Mouse (Mus musculus) embryonic fibroblast, embryonic 13.5 days (primary cell): ENCODE results near the gene Plk4. TPM values are rescaled to one million over a fixed set of nuclear protein-coding genes. Genes with fewer than 3 reads are reported as not detected.
"Not testable (repeated sequence)": the region's sequence is repeated elsewhere in the genome, so short reads cannot be mapped to it uniquely, and the experiment has no call there.

Experiments
- H3K27ac ChIP-seq: 2 replicates; pipeline ENCODE4 v1.5.1; 2012; ENCODE audit warnings: low read length, control low read depth, inconsistent platforms; ENCODE audit not compliant: insufficient read depth
- H3K4me1 ChIP-seq: 2 replicates; pipeline ENCODE4 v1.6.1; 2011; ENCODE audit warnings: low read length; ENCODE audit not compliant: control insufficient read depth, insufficient read depth
- H3K4me3 ChIP-seq: 2 replicates; pipeline ENCODE4 v1.5.1; 2011; ENCODE audit warnings: mild to moderate bottlenecking, control low read depth, low read length; ENCODE audit not compliant: insufficient read depth
- CTCF ChIP-seq: IDR thresholded peaks from 2 replicates; pipeline ENCODE4 v1.5.1; 2011; ENCODE audit warnings: mild to moderate bottlenecking, control low read depth, low read length, moderate library complexity, borderline replicate concordance; ENCODE audit not compliant: insufficient read depth
- POLR2A ChIP-seq: IDR thresholded peaks from 2 replicates; pipeline ENCODE4 v1.6.1; 2011; ENCODE audit warnings: low read depth, mild to moderate bottlenecking, control low read depth, low read length, moderate library complexity
- polyA plus RNA-seq: library from polyadenylated mRNA; stranded (reverse); fragments of >200 nt; gene quantifications from 2 replicates; pipeline ENCODE4 v1.2.4, GENCODE M21; 2011; ENCODE audit warnings: low read depth; ENCODE audit not compliant: missing spikeins, insufficient read length

The Plk4 gene
- polyA plus RNA-seq, result 35.4 and 38.8 TPM in 2 replicates

GRCm38 (mm10) chr3:40799530-40800372 is at the start of gene Plk4:
TSS of gene Plk4 (plus strand) at chr3:40800019.
- peak within 1 kb of the TSS; percentile 30; the same call in 1 of the 2 replicates for H3K27ac ChIP-seq
- peaks cover 2% of the 10 kb centered on the region; the same call in 1 of the 2 replicates for H3K4me1 ChIP-seq
- H3K4me3 ChIP-seq, result peak within 1 kb of the TSS; percentile 83
- TF ChIP-seq POLR2A (peak; percentile 86), CTCF (no peak)

DNA sequence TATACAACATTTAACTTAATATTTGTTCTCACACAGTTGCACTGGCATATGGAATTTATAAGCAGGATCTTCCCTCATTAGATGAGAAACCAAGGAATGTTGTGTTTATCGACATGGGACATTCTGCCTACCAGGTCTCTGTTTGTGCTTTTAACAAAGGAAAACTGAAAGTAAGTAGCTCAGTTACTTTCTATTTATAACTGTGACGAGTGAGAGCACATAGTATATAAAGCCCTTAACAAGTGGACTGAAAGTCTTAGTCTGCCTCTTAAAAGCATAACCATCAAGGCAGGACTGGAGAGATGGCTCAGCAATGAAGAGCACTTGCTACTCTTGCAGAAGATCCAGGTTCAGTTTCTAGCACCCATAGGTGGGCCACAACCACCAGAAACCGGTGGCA is 39.1 kb upstream of the Plk4 start:
- peak overlapping the region; percentile 51 for H3K27ac ChIP-seq
- H3K4me1 ChIP-seq, result no peaks in the 10 kb centered on the region; the same call in 1 of the 2 replicates
- no peak overlapping the region for H3K4me3 ChIP-seq
- TF ChIP-seq POLR2A (no peak), CTCF (no peak)

DNA sequence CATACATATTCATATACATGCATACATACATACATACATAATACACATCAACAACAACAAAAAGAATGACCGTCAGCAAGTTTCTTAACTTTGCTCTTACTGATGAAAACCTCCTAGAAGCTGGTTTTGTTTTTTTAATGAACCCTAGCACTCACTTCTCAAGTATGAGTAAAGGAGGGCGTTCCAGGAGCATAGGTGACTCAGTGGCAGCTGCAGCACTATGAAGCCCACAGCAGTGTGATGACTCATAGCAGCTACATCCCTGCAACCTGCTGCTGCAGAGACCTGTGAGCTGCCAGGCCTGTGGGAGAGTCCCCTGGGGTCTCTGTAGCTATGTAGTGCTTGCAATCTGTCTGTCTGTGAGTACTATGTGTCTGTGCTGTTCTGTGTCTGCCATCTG is 38.5 kb upstream of the Plk4 start:
- Histone ChIP-seq H3K4me1 (no peaks in the 10 kb centered on the region; the same call in 1 of the 2 replicates), H3K4me3 (no peak overlapping the region), H3K27ac (no peak overlapping the region)
- no peak for TF ChIP-seq CTCF
- no peak for TF ChIP-seq POLR2A

- TF ChIP-seq CTCF (no peak), POLR2A (no peak)
- no peak overlapping the region for H3K4me3 ChIP-seq
Measured at GRCm38 (mm10) chr3:40793783-40794182, 6.0 kb upstream of the Plk4 start.

GRCm38 (mm10) chr3:40798054-40798453 is 1.8 kb upstream of the Plk4 start:
- TF ChIP-seq CTCF, result no peak
- TF ChIP-seq POLR2A, result no peak
- Histone ChIP-seq H3K4me3 (no peak overlapping the region), H3K4me1 (peaks cover 2% of the 10 kb centered on the region; the same call in 1 of the 2 replicates), H3K27ac (0 out of 2 replicates have a peak overlapping the region, but pooled peaks have one; percentile 52)

More at GRCm38 (mm10) chr3:40793783-40794182, 6.0 kb upstream of the Plk4 start:
- Histone ChIP-seq H3K4me1 (no peaks in the 10 kb centered on the region), H3K27ac (no peak overlapping the region)

DNA sequence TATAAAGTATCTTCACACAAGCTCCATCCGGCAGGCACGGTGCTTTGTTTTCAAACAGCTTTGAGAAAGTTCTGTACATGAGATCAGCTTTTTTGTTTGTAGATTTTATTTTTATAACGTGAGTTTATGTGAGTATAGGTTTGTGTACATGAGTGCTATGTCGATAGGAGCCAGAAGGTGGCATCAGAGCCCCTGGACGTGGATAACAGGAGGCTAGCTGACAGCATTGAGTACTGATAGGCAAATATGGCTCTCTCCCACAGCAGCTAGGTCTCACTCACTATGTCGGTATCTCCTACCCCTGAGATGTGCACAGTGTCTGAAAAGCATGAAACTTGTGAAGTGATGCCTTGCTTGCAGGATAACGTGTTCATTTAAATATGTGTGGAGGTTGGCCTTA is 1.3 kb upstream of the Plk4 start:
- Histone ChIP-seq H3K4me1 (peaks cover 2% of the 10 kb centered on the region; the same call in 1 of the 2 replicates), H3K4me3 (no peak overlapping the region), H3K27ac (0 out of 2 replicates have a peak overlapping the region, but pooled peaks have one; percentile 52)
- peak; percentile 46; the same call in 1 of the 2 replicates for TF ChIP-seq CTCF
- TF ChIP-seq POLR2A, result no peak

- H3K4me3 ChIP-seq, result peak overlapping the region; percentile 83
- no peak for TF ChIP-seq CTCF
- TF ChIP-seq POLR2A, result peak; percentile 45; the same call in 1 of the 2 replicates
- H3K27ac ChIP-seq, result no peak overlapping the region
- peaks cover 2% of the 10 kb centered on the region; the same call in 1 of the 2 replicates for H3K4me1 ChIP-seq
Measured at GRCm38 (mm10) chr3:40800373-40800823, 579 bp downstream of the Plk4 start.

DNA sequence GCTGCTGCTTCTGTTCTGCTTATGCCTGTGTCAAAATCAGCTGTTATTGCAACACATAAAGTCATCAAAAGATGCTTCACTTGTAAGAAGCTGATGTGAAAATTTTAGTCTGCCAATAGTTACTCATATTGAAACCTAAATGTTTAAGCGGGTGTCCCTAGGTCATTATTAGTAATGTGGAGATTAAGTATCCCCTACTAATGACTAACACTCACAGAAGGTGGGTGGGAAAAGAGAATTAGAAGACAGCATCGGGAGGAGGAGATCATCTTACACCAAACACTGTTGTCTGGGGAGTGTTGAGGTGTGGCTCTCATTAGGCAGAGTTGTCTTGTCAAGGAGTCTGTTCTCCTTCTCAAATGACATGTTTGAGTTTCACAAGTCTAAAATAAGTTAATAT is 7.1 kb downstream of the Plk4 start:
- Histone ChIP-seq H3K4me1 (peaks cover 2% of the 10 kb centered on the region; the same call in 1 of the 2 replicates), H3K27ac (no peak overlapping the region), H3K4me3 (no peak overlapping the region)
- TF ChIP-seq POLR2A, result no peak
- TF ChIP-seq CTCF, result no peak

DNA sequence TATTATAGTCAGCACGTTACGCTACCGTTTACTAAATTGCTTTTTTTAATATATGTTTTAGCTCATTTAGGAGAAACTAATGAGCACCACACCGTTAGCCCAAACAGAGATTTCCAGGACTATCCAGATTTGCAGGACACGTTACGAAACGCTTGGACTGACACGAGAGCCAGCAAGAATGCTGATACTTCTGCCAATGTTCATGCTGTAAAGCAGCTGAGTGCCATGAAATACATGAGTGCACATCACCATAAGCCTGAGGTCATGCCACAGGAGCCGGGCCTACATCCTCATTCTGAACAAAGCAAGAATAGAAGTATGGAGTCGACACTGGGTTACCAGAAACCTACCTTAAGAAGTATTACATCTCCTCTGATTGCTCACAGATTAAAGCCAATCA is 8.9 kb downstream of the Plk4 start:
- no peak for TF ChIP-seq CTCF
- no peak overlapping the region for H3K4me3 ChIP-seq
- H3K4me1 ChIP-seq, result no peaks in the 10 kb centered on the region
- no peak overlapping the region for H3K27ac ChIP-seq

DNA sequence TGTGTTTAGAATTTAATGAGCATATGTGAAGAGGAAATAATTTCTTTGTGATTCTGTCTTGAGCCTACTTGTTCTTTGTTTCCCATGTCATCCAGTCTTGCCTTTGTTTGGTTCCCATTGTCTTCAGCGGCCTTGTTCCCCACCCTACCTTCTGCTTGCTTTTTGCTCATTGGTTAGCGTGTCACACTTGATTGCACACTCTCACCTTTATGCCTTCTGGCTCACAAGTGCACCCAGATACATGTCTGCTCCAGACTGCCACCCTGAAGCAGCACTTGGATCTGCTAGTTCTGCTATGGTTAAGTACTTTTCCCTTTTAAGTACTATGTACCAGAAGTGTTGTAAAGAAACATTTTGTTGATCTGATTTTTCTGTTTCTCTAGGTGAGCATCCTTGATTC is 10.1 kb downstream of the Plk4 start:
- H3K27ac ChIP-seq, result no peak overlapping the region
- no peaks in the 10 kb centered on the region for H3K4me1 ChIP-seq
- no peak overlapping the region for H3K4me3 ChIP-seq
- TF ChIP-seq POLR2A (no peak), CTCF (no peak)

- Histone ChIP-seq H3K27ac (no peak overlapping the region), H3K4me1 (no peaks in the 10 kb centered on the region), H3K4me3 (no peak overlapping the region)
- no peak for TF ChIP-seq POLR2A
- no peak for TF ChIP-seq CTCF
Measured at GRCm38 (mm10) chr3:40813275-40813674, 13.5 kb downstream of the Plk4 start.

DNA sequence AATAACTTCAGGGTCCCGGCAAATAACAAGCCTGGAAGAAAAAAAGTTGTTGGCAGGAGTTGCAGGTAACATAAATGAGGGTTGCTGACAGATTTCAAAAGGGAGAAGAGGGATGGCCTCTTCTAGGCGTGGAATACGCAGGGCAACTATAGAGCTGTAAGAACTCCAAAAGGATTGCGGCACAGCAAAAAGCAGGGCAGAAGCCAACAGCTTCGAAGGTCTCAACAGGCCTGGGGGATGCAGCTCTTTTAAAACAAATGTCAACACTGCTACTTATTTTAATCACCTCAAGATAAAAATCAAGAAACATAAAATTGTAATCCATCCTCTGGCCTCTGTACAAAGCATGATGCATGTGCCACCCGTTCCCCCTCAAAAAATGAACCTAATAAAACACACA is 45.7 kb downstream of the Plk4 start:
- not testable (repeated sequence) for H3K27ac ChIP-seq, H3K4me1 ChIP-seq
- H3K4me3 ChIP-seq, result peak overlapping the region; percentile 30
